Mouse (Mus musculus) midbrain, embryonic 15.5 days (tissue): ENCODE results near the gene Hat1. TPM values are rescaled to one million over a fixed set of nuclear protein-coding genes. Genes with fewer than 3 reads are reported as not detected.

Experiments used
- ATAC-seq: fragments of 200-750 bp; cut with Nextera tagmentation; replicated peaks from 2 replicates; pipeline ENCODE4 v1.8.0; 2017; ENCODE audit warnings: moderate TSS enrichment
- H3K27ac ChIP-seq: fragments of 300-500 bp; sonication (generic); 2 replicates; pipeline ENCODE4 v1.5.1; 2015; ENCODE audit warnings: mild to moderate bottlenecking, inconsistent platforms
- H3K27me3 ChIP-seq: fragments of 300-500 bp; sonication (generic); replicated peaks from 2 replicates; pipeline ENCODE4 v1.6.1; 2015; ENCODE audit warnings: inconsistent platforms
- H3K36me3 ChIP-seq: fragments of 300-500 bp; sonication (generic); replicated peaks from 2 replicates; pipeline ENCODE4 v1.6.1; 2015; ENCODE audit warnings: inconsistent platforms
- H3K4me1 ChIP-seq: fragments of 300-500 bp; sonication (generic); 2 replicates; pipeline ENCODE4 v1.6.1; 2015; ENCODE audit warnings: inconsistent platforms
- H3K4me2 ChIP-seq: fragments of 300-500 bp; sonication (generic); 2 replicates; pipeline ENCODE4 v1.6.1; 2015; ENCODE audit warnings: inconsistent platforms, mild to moderate bottlenecking, moderate library complexity
- H3K4me3 ChIP-seq: fragments of 300-500 bp; sonication (generic); 2 replicates; pipeline ENCODE4 v1.5.1; 2015; ENCODE audit warnings: mild to moderate bottlenecking, inconsistent platforms
- H3K9ac ChIP-seq: fragments of 300-500 bp; sonication (generic); 2 replicates; pipeline ENCODE4 v1.6.1; 2015; ENCODE audit warnings: mild to moderate bottlenecking, inconsistent platforms
- H3K9me3 ChIP-seq: fragments of 300-500 bp; sonication (generic); 2 replicates; pipeline ENCODE4 v1.6.1; 2016; ENCODE audit warnings: inconsistent platforms
- WGBS: fragments of 180-500 bp; shearing (Covaris S2); methylation state at CpG from one replicate; pipeline ENCODE4 v1.1.7; 2015; ENCODE audit warnings: mixed read lengths; 5-methylcytosine and 5-hydroxymethylcytosine counted together
- polyA plus RNA-seq: library from polyadenylated mRNA; unstranded; fragments of >200 nt; fragmentation: Nextera tagmentation; extraction: Ambion mirVana; gene quantifications from 2 replicates; pipeline ENCODE4 v1.2.1, GENCODE M21; 2015

Gene Hat1
- 42.2 and 45.7 TPM in 2 replicates for polyA plus RNA-seq

DNA sequence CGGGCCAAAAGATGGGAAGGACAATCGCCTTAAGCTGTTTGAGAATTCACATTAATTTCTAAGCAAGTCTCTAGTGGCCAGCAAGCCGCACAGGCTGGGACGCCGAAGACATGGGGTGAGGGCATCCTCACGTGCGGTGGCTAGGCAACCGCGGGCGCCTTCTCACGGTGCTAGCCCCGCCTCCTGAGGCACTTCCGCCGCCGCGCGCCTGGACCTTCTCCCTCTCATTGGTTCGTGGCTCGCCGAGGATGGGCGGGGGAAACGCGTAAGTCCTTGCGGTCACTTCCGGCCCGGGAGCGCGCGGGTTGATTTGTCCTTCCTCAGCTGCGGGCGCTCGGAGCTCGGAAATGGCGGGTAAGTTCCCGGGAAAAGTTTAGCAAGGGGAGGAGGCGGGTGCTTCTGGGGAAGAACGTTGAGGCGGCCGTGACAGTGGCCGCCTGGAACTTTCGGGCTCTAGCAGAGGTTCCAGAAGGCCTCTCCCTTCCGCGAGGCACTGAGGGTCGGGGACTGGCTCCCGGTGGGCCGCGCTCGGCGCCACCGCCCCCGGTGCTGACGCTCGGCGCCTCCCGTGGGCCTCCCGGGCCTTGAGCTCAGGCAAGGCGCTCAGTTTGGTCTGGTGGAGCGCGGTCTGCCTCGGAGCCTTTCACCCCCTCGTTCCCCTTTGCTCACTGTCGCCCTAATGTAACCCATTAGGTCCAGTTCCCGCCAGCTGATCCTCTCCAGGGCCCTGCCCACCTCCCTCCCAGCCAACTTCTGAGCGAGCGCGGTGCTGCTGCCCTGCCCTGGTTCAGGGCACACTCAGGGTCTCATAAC is at the start of gene Hat1:
Gene Hat1, plus strand, starts transcription at position 8 of the 813 bp plus-strand sequence.
- H3K27ac ChIP-seq: peak within 1 kb of the TSS; percentile 60
- H3K4me2 ChIP-seq: peak within 1 kb of the TSS; percentile 85

DNA sequence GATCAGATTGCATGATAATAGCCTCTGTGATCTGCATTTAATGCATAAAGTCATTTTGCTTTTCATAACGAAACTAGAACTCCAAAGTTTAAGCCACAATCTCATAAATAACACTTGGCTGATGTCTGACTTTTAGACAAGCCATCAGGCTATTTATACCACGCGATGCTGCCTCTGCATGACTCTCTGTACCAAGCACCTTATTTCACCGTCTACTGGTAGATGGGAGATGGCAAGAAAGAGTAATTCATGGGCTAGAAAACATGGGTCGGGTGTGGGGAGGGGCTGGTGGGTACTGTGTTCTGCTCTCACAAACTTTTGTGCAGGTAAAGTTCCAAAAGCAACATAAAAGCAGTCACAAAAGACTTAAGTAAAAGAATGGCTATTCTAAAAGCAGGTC is 48.6 kb upstream of the Hat1 start:
- ATAC-seq: no peak
- WGBS: 92% methylated on average over 5 of the region's 5 CpGs
- H3K36me3 ChIP-seq: 0 out of 2 replicates have a peak, but pooled peaks cover 9% of the 10 kb centered on the region
- no peaks in the 10 kb centered on the region for H3K27me3 ChIP-seq
- no peak overlapping the region for H3K9ac ChIP-seq
- H3K4me2 ChIP-seq: no peak overlapping the region
- H3K27ac ChIP-seq: no peak overlapping the region
- no peak overlapping the region for H3K4me3 ChIP-seq
- H3K9me3 ChIP-seq: no peaks in the 10 kb centered on the region
- H3K4me1 ChIP-seq: no peaks in the 10 kb centered on the region

More for the DNA sequence above, at the start of gene Hat1:
- ATAC-seq: peak; percentile 99
- Histone ChIP-seq H3K9ac (peak within 1 kb of the TSS; percentile 77), H3K9me3 (no peaks in the 10 kb centered on the region), H3K4me1 (peaks cover 11% of the 10 kb centered on the region), H3K4me3 (peak within 1 kb of the TSS; percentile 98), H3K36me3 (0 out of 2 replicates have a peak, but pooled peaks cover 5% of the 10 kb centered on the region), H3K27me3 (no peaks in the 10 kb centered on the region)
- 0% methylated on average over 65 of the region's 66 CpGs for WGBS

GRCm38 (mm10) chr2:71343884-71344640 is 44.7 kb upstream of the Hat1 start:
- H3K36me3 ChIP-seq: 0 out of 2 replicates have a peak, but pooled peaks cover 9% of the 10 kb centered on the region
- no peaks in the 10 kb centered on the region for H3K9me3 ChIP-seq
- ATAC-seq: no peak
- no peaks in the 10 kb centered on the region for H3K27me3 ChIP-seq
- no peak overlapping the region for H3K4me3 ChIP-seq
- WGBS: 93% methylated on average over 10 of the region's 10 CpGs
- H3K27ac ChIP-seq: no peak overlapping the region
- H3K9ac ChIP-seq: no peak overlapping the region
- H3K4me2 ChIP-seq: no peak overlapping the region
- no peaks in the 10 kb centered on the region for H3K4me1 ChIP-seq

DNA sequence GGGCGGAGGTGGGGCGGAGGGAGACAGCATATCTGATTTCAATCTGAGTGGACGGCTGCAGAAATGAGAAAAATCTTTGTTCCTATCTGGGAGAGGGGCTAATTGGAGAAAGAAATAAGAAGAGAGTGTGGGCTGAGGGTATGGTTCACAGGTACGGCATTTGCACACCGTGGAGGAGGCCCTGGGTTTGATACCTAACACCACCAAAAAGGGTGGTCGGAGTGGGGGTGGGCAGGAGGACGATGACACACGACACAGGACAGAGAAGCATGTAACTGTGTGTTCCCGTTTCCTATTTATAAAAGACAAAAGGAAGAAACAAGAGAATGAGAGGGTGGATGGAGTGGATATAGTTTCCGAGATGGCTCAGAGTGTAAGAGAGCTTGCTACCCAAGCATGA is 41.6 kb upstream of the Hat1 start:
- WGBS: 94% methylated on average over 10 of the region's 10 CpGs
- Histone ChIP-seq H3K4me2 (no peak overlapping the region), H3K36me3 (0 out of 2 replicates have a peak, but pooled peaks cover 9% of the 10 kb centered on the region), H3K9me3 (no peaks in the 10 kb centered on the region), H3K9ac (no peak overlapping the region), H3K27me3 (no peaks in the 10 kb centered on the region), H3K4me3 (no peak overlapping the region), H3K4me1 (no peaks in the 10 kb centered on the region), H3K27ac (no peak overlapping the region)
- no peak for ATAC-seq

GRCm38 (mm10) chr2:71347732-71348490 is 40.8 kb upstream of the Hat1 start:
- WGBS: 95% methylated on average over 20 of the region's 20 CpGs
- no peak overlapping the region for H3K27ac ChIP-seq
- H3K4me3 ChIP-seq: no peak overlapping the region
- no peaks in the 10 kb centered on the region for H3K4me1 ChIP-seq
- no peaks in the 10 kb centered on the region for H3K9me3 ChIP-seq
- H3K27me3 ChIP-seq: no peaks in the 10 kb centered on the region
- no peak overlapping the region for H3K9ac ChIP-seq
- H3K4me2 ChIP-seq: no peak overlapping the region
- 0 out of 2 replicates have a peak, but pooled peaks cover 6% of the 10 kb centered on the region for H3K36me3 ChIP-seq
- no peak for ATAC-seq

DNA sequence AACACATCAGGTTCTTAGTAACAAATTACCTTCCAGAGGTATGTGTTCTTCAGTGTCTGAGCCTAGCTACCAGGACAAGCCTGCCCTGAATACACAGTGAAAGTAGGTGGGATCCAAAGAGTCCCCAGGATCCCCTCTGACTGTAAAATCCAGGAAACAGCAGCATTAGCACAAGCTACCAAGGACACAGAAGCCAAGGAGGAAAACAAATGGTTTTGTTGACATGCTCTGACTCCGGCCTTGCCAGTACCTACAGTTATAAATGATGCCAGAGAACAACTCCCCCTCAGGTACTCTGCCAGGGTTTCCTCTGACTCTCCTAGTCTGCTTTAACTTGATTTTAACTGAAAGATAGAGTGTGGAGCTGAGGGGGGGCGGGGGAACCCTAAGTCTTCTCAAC is 39.2 kb upstream of the Hat1 start:
- no peaks in the 10 kb centered on the region for H3K27me3 ChIP-seq
- ATAC-seq: no peak
- 83% methylated on average over 2 of the region's 2 CpGs for WGBS
- H3K9ac ChIP-seq: no peak overlapping the region
- H3K36me3 ChIP-seq: no peaks in the 10 kb centered on the region
- H3K4me2 ChIP-seq: no peak overlapping the region
- no peaks in the 10 kb centered on the region for H3K9me3 ChIP-seq
- no peak overlapping the region for H3K4me3 ChIP-seq
- no peak overlapping the region for H3K27ac ChIP-seq
- no peaks in the 10 kb centered on the region for H3K4me1 ChIP-seq

GRCm38 (mm10) chr2:71350181-71350580 is 38.6 kb upstream of the Hat1 start:
- Histone ChIP-seq H3K9ac (no peak overlapping the region), H3K27me3 (no peaks in the 10 kb centered on the region), H3K4me1 (no peaks in the 10 kb centered on the region), H3K36me3 (no peaks in the 10 kb centered on the region), H3K4me3 (no peak overlapping the region), H3K9me3 (no peaks in the 10 kb centered on the region), H3K27ac (no peak overlapping the region), H3K4me2 (no peak overlapping the region)
- ATAC-seq: no peak
- 80% methylated on average over 7 of the region's 7 CpGs for WGBS

DNA sequence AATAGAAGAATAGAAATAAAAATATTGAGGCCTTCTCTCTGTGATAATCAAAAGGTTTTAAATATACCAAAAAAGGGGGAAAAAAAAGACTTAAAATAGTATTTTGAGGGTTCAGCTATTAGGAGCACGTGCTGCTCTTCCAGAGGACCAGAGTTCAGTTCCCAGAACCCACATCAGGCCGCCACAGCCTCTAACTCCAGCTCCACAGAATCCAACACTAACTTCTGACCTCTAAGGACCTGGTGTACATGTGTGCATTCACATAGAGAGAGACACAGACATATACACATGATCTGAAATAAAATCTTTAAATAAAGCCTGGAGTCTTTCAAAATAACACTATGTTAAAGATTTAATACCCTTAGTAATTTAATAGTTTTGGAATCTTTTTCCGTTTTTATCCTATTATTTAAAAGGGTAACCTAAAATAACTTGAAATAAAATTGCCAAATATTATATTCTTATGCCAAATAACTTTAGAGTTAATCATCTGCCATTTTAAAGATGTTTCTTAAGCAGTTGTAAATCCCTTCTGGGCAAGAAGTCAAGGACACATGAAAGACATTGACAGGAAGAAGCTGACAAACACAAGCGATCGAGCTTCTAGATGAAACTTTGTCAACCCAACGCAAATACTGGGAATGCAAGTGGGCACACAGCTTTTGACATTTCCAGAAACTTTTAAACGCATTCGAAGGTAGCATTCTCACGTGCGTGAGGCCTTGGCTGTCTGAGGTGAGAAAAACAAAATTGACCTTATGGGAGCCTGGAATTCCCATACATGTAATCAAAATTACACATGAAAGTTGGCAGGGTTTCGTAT is 37.6 kb upstream of the Hat1 start:
- 90% methylated on average over 11 of the region's 11 CpGs for WGBS
- Histone ChIP-seq H3K4me3 (no peak overlapping the region), H3K27ac (no peak overlapping the region)

DNA sequence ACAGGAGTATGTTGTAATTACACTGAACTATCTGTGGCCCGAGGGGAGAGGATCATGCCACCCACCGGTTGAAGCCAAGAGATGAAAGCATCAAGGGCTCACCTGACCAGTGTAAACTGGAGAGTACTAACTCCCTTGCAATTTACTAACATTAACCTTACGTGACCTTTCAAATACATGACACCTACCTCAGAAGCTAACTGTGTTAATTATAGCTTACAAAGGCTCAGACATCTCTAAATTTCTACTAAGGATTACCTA is 37.1 kb upstream of the Hat1 start:
- H3K36me3 ChIP-seq: no peaks in the 10 kb centered on the region
- no peak for ATAC-seq
- no peak overlapping the region for H3K27ac ChIP-seq
- no peaks in the 10 kb centered on the region for H3K27me3 ChIP-seq
- 89% methylated on average over 3 of the region's 3 CpGs for WGBS
- H3K9ac ChIP-seq: no peak overlapping the region
- H3K4me3 ChIP-seq: no peak overlapping the region
- H3K4me2 ChIP-seq: no peak overlapping the region
- H3K4me1 ChIP-seq: peaks cover 5% of the 10 kb centered on the region; the same call in 1 of the 2 replicates
- H3K9me3 ChIP-seq: no peaks in the 10 kb centered on the region

More for the DNA sequence above, 37.6 kb upstream of the Hat1 start:
- Histone ChIP-seq H3K4me2 (no peak overlapping the region), H3K4me1 (peaks cover 4% of the 10 kb centered on the region; the same call in 1 of the 2 replicates), H3K9me3 (no peaks in the 10 kb centered on the region), H3K27me3 (no peaks in the 10 kb centered on the region), H3K9ac (no peak overlapping the region), H3K36me3 (no peaks in the 10 kb centered on the region)
- no peak for ATAC-seq

DNA sequence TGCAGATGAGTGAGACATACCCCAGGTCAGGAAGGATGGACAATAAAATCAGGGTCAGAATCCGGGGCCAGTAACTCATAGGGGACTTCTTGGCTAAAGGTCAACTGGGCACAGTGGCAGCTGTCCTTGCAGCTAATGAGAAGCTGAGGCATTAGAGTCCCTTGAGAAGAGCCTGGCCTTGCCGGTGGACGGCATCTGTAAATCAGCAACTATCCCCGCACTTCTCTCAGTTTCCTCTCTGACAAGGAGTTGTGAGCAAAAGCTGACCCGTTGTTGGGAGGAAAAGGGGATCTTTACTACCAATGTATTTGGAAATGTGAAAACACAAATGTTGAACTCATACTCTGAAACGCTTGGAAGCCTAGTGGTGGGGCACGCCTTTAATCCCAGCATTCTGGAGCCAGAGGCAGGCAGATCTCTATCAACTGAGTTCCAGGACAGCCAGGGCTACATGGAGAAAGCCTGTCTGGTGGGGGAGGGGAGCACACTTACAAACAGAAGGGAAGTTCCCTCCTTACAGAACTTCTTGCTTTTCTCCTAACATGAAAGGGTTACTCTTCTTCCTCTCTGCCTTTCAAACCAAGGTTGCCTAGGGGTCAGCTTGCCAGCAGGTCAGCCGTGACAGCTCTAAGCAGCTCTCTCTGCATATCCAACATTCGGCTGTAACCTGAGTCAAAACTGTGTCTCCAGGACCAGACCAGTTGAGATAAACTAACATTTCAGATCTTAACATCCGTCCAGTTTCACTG is 35.3 kb upstream of the Hat1 start:
- 60% methylated on average over 10 of the region's 10 CpGs for WGBS
- ATAC-seq: no peak
- no peak overlapping the region for H3K27ac ChIP-seq

GRCm38 (mm10) chr2:71354055-71354425 is 34.7 kb upstream of the Hat1 start:
- 0 out of 2 replicates have a peak, but pooled peaks cover 6% of the 10 kb centered on the region for H3K36me3 ChIP-seq
- H3K27me3 ChIP-seq: no peaks in the 10 kb centered on the region
- no peak overlapping the region for H3K27ac ChIP-seq
- H3K4me3 ChIP-seq: no peak overlapping the region
- ATAC-seq: no peak
- WGBS: 64% methylated on average over 5 of the region's 5 CpGs
- peaks cover 5% of the 10 kb centered on the region; the same call in 1 of the 2 replicates for H3K4me1 ChIP-seq
- H3K4me2 ChIP-seq: no peak overlapping the region
- H3K9ac ChIP-seq: no peak overlapping the region
- H3K9me3 ChIP-seq: no peaks in the 10 kb centered on the region

More for the DNA sequence above, 35.3 kb upstream of the Hat1 start:
- H3K4me2 ChIP-seq: no peak overlapping the region
- no peaks in the 10 kb centered on the region for H3K9me3 ChIP-seq
- H3K4me3 ChIP-seq: no peak overlapping the region
- H3K4me1 ChIP-seq: peaks cover 5% of the 10 kb centered on the region; the same call in 1 of the 2 replicates
- no peaks in the 10 kb centered on the region for H3K27me3 ChIP-seq
- H3K36me3 ChIP-seq: 0 out of 2 replicates have a peak, but pooled peaks cover 4% of the 10 kb centered on the region
- H3K9ac ChIP-seq: no peak overlapping the region
